Mouse (Mus musculus) spleen, adult 12 weeks (tissue): ENCODE data around the gene Tceal9.
A peak's percentile ranks its signal among the peaks of the same experiment; 100 is the strongest.
"Not testable (repeated sequence)": the region's sequence is repeated elsewhere in the genome, so short reads cannot be mapped to it uniquely, and the experiment has no call there.

ENCODE experiments used
- DNase-seq: peaks from one replicate; pipeline ENCODE4 v3.0.0; 2022; ENCODE audit warnings: low spot score

Gene Tceal9

GRCm38 (mm10) chrX:136244574-136245229, at the start of gene Tceal9:
TSS of gene Tceal9 (plus strand) at chrX:136245079.
- peak; percentile 55 for DNase-seq

- no peak for DNase-seq
Observed at GRCm38 (mm10) chrX:136195193-136195944, 49.5 kb upstream of the Tceal9 start.

- peak; percentile 4 for DNase-seq
Observed at GRCm38 (mm10) chrX:136196873-136197272, 48.0 kb upstream of the Tceal9 start.

GRCm38 (mm10) chrX:136203257-136203656, 41.6 kb upstream of the Tceal9 start:
- no peak for DNase-seq

GRCm38 (mm10) chrX:136203664-136204066, 41.2 kb upstream of the Tceal9 start, which contains the start of gene Tceal5:
TSS of gene Tceal5 (minus strand) at chrX:136203876.
- DNase-seq: no peak

- DNase-seq: no peak
Observed at GRCm38 (mm10) chrX:136204406-136204805, 40.5 kb upstream of the Tceal9 start.

- DNase-seq: no peak
Observed at GRCm38 (mm10) chrX:136213396-136213795, 31.5 kb upstream of the Tceal9 start.

- DNase-seq: not testable (repeated sequence)
Observed at GRCm38 (mm10) chrX:136214729-136215677, 29.9 kb upstream of the Tceal9 start, which contains the start of the genes Tceal7 and Bex1. TSS of gene Tceal7 (plus strand) at chrX:136214779. TSS of gene Bex1 (minus strand) at chrX:136215513.

GRCm38 (mm10) chrX:136216303-136216702, 28.6 kb upstream of the Tceal9 start:
- no peak for DNase-seq

- DNase-seq: no peak
Observed at GRCm38 (mm10) chrX:136223714-136224113, 21.2 kb upstream of the Tceal9 start.

GRCm38 (mm10) chrX:136227768-136228167, 17.1 kb upstream of the Tceal9 start:
- DNase-seq: no peak

- DNase-seq: no peak
Observed at GRCm38 (mm10) chrX:136238118-136238517, 6.8 kb upstream of the Tceal9 start.

- no peak for DNase-seq
Observed at GRCm38 (mm10) chrX:136243181-136243580, 1.7 kb upstream of the Tceal9 start.

- DNase-seq: no peak
Observed at GRCm38 (mm10) chrX:136245521-136246071, 717 bp downstream of the Tceal9 start.

GRCm38 (mm10) chrX:136248811-136249210, 3.9 kb downstream of the Tceal9 start:
- no peak for DNase-seq

- DNase-seq: no peak
Observed at GRCm38 (mm10) chrX:136249671-136250070, 4.8 kb downstream of the Tceal9 start.

GRCm38 (mm10) chrX:136252023-136252729, 7.3 kb downstream of the Tceal9 start:
- no peak for DNase-seq

GRCm38 (mm10) chrX:136267720-136268119, 22.8 kb downstream of the Tceal9 start:
- DNase-seq: no peak

GRCm38 (mm10) chrX:136268173-136268572, 23.3 kb downstream of the Tceal9 start:
- DNase-seq: no peak

GRCm38 (mm10) chrX:136269743-136270392, 25.0 kb downstream of the Tceal9 start, which contains the start of gene Bex3:
TSS of gene Bex3 (plus strand) at chrX:136270253.
- peak; percentile 5 for DNase-seq
